Mouse (Mus musculus) left cerebral cortex, adult 2 months (tissue): ENCODE measurements around the gene Manf. TPM values are rescaled to one million over a fixed set of nuclear protein-coding genes. Genes with fewer than 3 reads are reported as not detected.

ENCODE experiments used
- DNase-seq, 2 experiments: peaks; one replicate each; pipeline ENCODE4 v3.0.0; 2021 to 2022; ENCODE audit warnings: low spot score in 2 of 2, mixed read lengths in 1 of 2; ENCODE audit errors: extremely low spot score in 1 of 2
- H3K27ac ChIP-seq: fragments of 200-600 bp; 2 replicates; pipeline ENCODE4 v1.8.1; 2022
- H3K4me3 ChIP-seq: fragments of 200-600 bp; 2 replicates; pipeline ENCODE4 v1.8.1; 2022
- CTCF ChIP-seq: fragments of 200-600 bp; IDR thresholded peaks from 2 replicates; pipeline ENCODE4 v1.8.1; 2022; ENCODE audit warnings: antibody characterized with exemption, mild to moderate bottlenecking, moderate library complexity
- intact Hi-C: fragments of 180-260 bp; cut with DNase I; formaldehyde crosslinking; loops from one replicate; pipeline ENCODE4 v1.15.1; 2025
- total RNA-seq, 2 experiments: library from RNA; stranded (reverse); gene quantifications; 2 replicates each; pipeline ENCODE4 v1.2.3; 2021

The Manf gene
- total RNA-seq, 2 experiments from 2014 or later = 115 to 126 TPM

DNA sequence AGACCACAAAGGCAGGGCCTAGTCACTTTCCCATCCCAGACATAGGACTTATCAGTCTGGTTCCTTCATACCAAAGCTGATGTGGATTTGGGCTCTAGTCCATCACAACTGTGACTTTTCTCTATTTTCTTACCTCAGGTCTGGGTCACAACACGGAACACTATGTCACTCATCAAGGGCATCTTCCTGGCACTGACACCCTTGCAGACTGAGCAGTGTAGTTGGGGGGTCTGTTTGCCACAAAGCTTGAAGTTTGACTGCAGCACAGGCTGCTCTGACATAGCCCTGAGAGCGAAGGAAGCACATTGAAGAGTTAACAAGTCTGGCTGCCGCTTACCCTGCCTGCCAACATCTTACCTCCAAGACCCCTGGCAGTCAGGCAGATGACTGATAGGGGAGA is 8.7 kb downstream of the Manf start:
- no peak for TF ChIP-seq CTCF
- Histone ChIP-seq H3K4me3 (peak overlapping the region; percentile 21; the same call in 1 of the 2 replicates), H3K27ac (no peak overlapping the region)
- DNase-seq = no peak
- intact Hi-C loops = loop anchor here (10.0 kb wide), 1 partner anchor 652 kb away; the partner anchor contains the start of gene Tmem115

DNA sequence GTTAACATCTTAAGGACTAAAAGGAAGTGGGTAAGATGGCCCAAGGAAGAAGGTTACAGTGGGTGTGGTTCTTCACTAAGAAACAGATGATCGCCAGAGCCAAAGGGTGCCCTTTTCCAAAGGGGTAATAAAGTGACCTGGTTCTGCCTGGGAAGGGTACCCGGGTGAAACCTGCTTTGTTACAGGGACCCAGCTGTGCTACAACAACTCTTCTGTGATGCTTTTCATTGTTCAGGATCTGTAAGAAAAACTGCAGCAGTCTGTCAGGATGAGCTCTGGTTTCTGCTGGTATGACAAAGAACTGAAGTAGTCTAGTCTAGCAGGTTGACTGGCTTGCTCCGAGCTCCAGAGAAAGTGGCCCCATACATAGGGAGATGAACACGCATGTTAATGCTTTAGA is 9.6 kb downstream of the Manf start:
- no peak for TF ChIP-seq CTCF
- no peak overlapping the region for H3K27ac ChIP-seq
- intact Hi-C loops = loop anchor here (10.0 kb wide), 1 partner anchor 653 kb away; the partner anchor contains the start of gene Tmem115

DNA sequence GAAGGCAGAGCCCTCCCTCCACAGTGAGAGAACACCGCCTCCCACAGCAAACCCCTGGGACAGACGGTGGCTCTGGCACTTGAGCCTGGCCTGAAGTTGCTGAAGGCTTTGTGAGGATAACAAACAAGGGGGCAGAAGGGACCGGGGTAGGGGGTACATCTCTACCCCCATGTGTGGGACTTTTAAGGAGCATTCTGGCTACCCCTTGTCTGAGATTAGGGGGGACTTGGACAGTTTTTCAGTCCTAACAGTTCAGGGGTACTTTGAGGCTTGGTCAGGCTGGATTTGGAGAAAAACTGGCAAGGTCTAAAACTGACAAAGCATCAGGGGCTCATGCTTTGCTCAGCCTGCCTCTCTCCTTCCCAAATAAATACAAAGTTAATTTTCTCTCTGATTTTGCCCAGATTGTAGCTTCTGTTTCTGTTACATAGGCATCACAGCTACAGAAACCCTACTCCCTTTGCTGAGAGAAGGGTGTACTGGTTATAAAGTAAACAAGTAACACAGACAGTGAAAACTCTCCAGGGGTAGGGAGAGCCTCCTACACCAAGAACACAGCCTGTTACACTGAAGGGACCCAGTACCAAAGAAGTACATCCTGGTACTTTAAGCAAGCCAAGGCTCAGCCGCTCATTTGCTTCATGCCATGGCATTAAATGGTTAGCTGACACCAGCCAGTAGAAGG is 10.6 kb downstream of the Manf start:
- DNase-seq = no peak
- intact Hi-C loops = loop anchor here (10.0 kb wide), 1 partner anchor 654 kb away; the partner anchor contains the start of gene Tmem115
- no peak for TF ChIP-seq CTCF
- H3K27ac ChIP-seq = 0 out of 2 replicates have a peak overlapping the region, but pooled peaks have one; percentile 15
- H3K4me3 ChIP-seq = no peak overlapping the region

More for the DNA sequence above, 9.6 kb downstream of the Manf start:
- H3K4me3 ChIP-seq = no peak overlapping the region
- no peak for DNase-seq

DNA sequence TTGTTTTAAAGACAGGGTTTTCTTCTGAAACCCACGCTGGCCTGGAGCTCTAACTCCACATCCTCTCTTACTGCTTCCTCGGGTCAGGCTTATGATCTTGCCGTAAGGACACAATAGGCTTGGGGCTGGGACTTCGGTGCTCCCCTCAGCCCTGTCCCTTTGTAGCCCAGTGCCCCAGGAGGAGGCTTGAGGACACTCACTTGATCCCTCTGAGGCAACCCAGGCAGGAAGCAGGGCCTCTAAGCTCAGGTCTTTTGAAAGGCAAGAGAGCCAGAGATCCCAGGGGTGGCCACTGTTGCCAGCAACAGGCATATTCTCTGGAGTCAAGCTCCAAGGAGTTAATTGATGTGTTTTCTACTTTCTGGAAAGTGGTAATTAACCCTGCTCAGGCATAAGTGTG is 12.3 kb downstream of the Manf start:
- no peak overlapping the region for H3K4me3 ChIP-seq
- no peak for TF ChIP-seq CTCF
- intact Hi-C loops = no loop called here
- no peak for DNase-seq
- no peak overlapping the region for H3K27ac ChIP-seq

DNA sequence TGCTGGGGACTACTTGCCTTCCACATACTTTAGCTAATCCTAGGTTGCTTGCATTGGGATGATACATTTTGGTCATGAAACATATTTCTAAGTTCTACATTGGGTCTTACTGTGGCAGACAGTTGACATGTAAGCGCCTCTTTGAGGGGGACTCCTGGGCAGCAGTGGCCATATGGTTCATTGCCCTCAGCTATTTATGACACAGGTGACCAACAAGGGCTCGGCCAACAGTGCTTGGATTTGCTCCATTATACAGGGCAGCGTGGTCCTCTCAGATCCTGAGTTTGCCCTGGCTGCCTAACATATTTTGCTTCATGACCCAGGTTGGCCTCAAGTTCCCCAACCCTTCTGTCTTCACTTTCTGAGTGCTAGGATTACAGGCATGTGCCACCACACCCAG is 15.1 kb downstream of the Manf start:
- Histone ChIP-seq H3K4me3 (no peak overlapping the region), H3K27ac (no peak overlapping the region)
- no peak for DNase-seq
- no peak for TF ChIP-seq CTCF
- intact Hi-C loops = no loop called here

DNA sequence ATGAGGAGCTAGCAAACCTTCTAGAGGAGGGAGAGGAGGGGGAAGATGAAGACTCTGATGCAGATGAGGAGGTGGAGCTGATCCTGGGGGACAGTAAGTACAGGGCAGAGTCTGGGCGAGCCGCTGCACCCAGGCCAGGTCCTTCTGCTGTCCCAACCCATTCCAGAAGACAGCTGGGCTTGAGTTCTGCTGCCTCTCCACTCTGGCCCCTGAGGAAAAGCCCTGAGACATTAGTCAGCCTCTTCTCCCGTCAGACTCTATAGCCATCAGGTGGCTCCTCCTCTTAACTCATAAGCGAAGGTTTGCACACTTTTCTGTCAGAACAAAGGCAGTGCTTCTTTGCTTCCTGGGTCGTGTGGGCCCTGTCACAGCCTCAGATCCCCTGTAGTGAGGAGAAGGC is 17.6 kb downstream of the Manf start:
- Histone ChIP-seq H3K27ac (no peak overlapping the region), H3K4me3 (no peak overlapping the region)
- no peak for DNase-seq
- intact Hi-C loops = no loop called here
- TF ChIP-seq CTCF = no peak

DNA sequence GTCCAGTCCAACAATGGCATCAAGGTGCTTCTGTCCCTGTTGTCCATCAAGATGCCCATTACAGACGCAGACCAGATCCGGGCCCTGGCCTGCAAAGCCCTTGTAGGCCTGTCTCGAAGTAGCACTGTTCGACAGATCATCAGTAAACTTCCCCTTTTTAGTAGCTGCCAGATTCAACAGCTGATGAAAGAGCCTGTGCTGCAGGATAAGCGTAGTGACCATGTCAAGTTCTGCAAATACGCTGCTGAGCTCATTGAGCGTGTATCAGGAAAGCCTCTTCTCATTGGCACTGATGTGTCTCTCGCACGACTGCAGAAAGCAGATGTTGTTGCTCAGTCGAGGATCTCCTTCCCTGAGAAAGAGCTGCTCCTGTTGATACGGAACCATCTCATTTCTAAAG is 33.7 kb downstream of the Manf start:
- intact Hi-C loops = no loop called here
- DNase-seq = no peak
- Histone ChIP-seq H3K27ac (no peak overlapping the region), H3K4me3 (no peak overlapping the region)
- TF ChIP-seq CTCF = no peak

DNA sequence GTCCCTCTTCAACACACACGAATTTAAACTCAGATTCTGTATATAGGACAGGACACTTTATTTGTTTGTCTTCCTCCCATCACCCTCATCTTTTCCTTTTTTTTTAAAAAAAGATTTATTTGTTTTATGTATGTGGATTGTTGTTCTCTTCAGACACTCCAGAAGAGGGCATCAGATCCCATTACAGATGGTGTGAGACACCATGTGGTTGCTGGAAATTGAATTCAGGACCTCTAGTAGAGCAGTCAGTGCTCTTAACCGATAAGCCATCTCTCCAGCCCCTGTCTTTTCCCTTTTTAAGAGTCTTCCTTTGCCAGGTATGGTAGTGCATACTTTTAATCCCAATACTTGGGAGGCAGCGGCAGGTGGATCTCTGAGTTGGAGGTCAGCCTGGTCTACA is 35.1 kb downstream of the Manf start:
- DNase-seq = no peak
- Histone ChIP-seq H3K4me3 (no peak overlapping the region), H3K27ac (no peak overlapping the region)
- intact Hi-C loops = no loop called here
- TF ChIP-seq CTCF = no peak; the same call in none of the 2 replicates

DNA sequence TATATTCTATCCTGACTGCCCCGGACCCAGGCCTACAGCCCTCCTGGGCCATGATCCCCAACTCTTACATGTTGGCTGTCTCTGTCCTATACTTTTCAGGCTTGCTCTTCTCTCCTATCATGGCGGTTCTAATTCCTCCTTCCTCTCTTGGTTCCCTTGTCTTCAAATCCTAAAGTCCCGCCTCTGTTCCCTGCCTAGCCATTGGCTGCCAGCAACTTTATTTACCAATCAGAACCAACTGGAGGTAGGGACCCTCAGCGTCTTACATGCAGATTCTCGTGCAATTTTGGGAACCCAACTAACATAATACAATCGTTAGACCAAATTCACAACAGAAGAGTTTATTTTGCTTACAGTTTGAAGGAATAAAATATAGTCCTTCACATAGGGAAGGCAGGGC is 49.0 kb downstream of the Manf start:
- no peak overlapping the region for H3K27ac ChIP-seq
- TF ChIP-seq CTCF = no peak
- H3K4me3 ChIP-seq = no peak overlapping the region
- DNase-seq = no peak
- intact Hi-C loops = no loop called here

DNA sequence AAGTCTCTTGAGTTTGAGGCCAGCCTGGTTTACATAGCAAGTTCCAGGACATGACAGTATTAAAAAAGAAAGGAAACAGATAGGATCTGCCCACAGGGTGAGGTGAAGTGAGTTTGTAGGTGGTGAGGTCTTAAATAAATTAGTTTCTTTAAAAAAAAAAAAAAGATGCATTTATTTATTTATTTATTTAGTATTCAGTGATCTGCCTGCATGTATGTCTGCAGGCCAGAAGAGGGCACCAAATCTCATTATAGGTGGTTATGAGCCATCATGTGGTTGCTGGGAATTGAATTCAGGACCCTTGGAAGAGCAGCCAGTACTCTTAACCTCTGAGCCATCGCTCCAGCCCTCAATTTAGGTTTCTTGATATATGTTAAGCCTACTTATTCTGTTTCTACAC is 51.2 kb downstream of the Manf start:
- intact Hi-C loops = no loop called here
- peak; percentile 37 for TF ChIP-seq CTCF
- H3K4me3 ChIP-seq = no peak overlapping the region
- no peak overlapping the region for H3K27ac ChIP-seq
- DNase-seq = no peak

DNA sequence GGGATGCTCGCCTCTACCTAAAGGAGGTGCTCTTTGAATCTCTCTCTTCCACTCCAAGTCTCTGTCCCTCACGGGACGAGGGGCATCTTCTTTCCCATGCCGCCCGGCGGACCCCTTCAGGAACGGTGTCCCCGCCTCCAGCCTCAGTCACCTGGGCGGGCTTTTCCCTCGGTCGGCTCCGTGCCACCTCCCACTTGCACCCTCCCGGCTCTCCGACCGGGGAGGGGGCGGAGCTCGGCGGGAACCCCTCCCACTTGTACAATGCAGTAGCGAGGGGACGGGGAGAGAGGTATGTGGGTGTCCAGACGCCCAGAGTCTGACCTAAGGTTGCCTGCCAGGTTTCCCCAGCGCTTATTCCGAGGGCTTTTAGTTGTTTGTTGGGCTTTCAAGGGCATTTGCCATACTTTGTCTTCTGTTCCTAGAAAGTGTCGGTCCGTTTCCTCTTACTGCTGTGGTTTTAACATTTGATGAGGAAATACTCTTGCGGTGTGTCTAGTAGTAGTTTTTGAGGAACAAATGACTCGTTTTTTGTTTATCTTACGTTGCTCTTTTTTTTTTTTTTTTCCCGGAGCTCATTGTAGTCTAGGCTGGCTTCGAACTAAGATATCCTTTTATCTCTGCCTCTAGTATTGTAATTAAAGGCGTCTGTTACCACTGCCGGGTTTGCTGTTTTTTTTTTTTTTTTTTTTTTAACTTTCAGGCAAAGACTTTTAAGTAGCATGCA is 69.2 kb downstream of the Manf start:
- Histone ChIP-seq H3K4me3 (peak overlapping the region; percentile 82), H3K27ac (peak overlapping the region; percentile 73)
- intact Hi-C loops = loop anchor here (5.0 kb wide), 1 partner anchor 225 kb away; no protein-coding TSS in a partner anchor
- TF ChIP-seq CTCF = no peak
- peak; percentile 76 to 78 for DNase-seq

DNA sequence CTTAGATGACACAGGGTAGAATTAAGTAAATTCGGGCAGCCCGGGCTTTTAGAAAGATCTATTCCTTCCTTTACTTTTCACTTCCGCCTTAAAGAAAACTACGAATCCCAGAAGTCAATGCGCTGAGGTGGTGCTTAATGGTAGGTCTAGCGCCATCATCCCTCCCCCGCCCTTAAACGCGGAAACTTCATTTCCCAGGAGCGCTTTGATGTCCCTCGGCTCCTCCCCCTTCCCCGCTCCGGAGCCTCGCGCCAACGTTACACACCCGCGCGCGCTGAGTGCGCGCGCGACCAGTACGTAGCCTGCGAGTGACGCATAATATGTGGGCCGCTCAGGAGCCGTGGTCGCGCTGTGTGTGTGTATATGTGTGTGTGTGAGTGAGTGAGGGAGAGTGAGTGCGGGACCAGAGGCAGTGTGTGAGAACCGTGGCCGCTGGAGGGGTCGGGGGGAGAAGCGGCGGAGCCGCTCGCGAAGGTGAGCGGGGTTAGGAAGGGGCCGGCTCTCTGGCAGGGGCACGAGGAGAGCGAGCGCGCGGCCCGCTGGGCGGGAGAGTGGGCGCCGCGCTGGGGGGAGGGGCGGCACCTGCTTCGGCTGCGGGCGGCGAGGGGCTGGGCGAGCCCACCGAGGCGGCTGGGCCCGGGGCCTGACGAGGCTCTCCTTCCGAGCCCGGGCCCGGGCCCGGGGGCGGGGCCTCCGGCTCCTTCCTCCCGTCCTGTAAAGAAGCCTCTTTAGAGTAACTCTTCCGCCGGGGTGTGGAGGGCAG is 70.0 kb downstream of the Manf start, which contains the start of gene Dcaf1:
Gene Dcaf1 (plus strand): TSS at position 257 of the 763 bp plus-strand sequence.
- peak within 1 kb of the TSS; percentile 73 for H3K27ac ChIP-seq
- peak; percentile 85 to 93 for DNase-seq
- intact Hi-C loops = loop anchor here (1.0 to 5.0 kb wide), 3 partner anchors 33 to 224 kb away; partner anchors contain the start of gene Rad54l2
- TF ChIP-seq CTCF = no peak
- H3K4me3 ChIP-seq = peak within 1 kb of the TSS; percentile 82
